Comparison of ENCODE assay signal across 9 mouse cellular contexts in the genomic region with DNA sequence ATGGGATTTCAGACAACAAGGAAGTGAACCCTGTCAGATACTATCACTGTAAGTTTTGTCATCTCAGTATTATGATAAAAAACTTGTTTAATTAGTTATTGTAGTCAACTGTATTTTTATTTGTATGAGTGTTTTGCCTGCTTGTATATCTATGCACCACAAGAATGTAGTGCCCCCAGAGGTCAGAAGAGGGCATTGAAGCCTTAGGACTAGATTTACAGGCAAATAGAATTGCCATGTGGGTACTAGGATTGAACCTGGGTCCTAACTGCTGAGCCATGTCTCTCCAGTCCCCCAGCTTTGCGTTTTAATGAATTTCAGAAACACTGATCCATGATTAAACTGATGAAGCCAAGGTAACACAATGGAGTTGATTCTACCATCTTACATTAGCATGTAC. TPM values are rescaled to one million over a fixed set of nuclear protein-coding genes. Genes with fewer than 3 reads are reported as not detected.
DNase-seq lines count a peak whose midpoint lies in the region; ATAC-seq and TF ChIP-seq lines count a peak whose summit lies in the region.
"Had no signal": no experiment of that assay in that cellular context is flagged by ENCODE, and none has a peak within 500 bp of the region (broad histone marks: within the 10 kb centered on the region; RNA-seq: fewer than 3 reads in every experiment).

No protein-coding gene starts in this region.

- peaks cover 16% of the 10 kb centered on the region for H3K36me3 ChIP-seq in midbrain, embryonic 11.5 days (ENCODE audit: control insufficient read depth, insufficient read depth, low read length)
- H3K36me3 ChIP-seq in midbrain, embryonic 15.5 days (replicated peaks): peaks cover 27% of the 10 kb centered on the region

- 45% methylated on average over 1 of the region's 1 CpGs for WGBS in cerebellum, adult 2 months
- 83% methylated on average over 1 of the region's 1 CpGs for WGBS in midbrain, embryonic 11.5 days
- 60% methylated on average over 1 of the region's 1 CpGs for WGBS in midbrain, embryonic 15.5 days

- peak; percentile 72 for ATAC-seq in midbrain, embryonic 11.5 days (ENCODE audit: low FRiP score)
- no peak for ATAC-seq in midbrain, embryonic 15.5 days (replicated peaks)
- ATAC-seq in inflammation-experienced regulatory T-cells, adult 6 months: peak; percentile 98

- H3K27ac ChIP-seq in cerebellum, adult 2 months (ENCODE audit: insufficient read depth, low read length): no peak overlapping the region
- H3K27ac ChIP-seq in midbrain, embryonic 11.5 days (ENCODE audit: low read depth, low read length): no peak overlapping the region
- no peak overlapping the region for H3K27ac ChIP-seq in midbrain, embryonic 15.5 days

- no peak overlapping the region for H3K4me2 ChIP-seq in midbrain, embryonic 11.5 days
- no peak overlapping the region for H3K4me2 ChIP-seq in midbrain, embryonic 15.5 days

- peak; percentile 37; the same call in 1 of the 2 replicates for TF ChIP-seq CTCF in cerebellum, adult 2 months (IDR thresholded peaks at IDR 0.05; ENCODE audit: borderline replicate concordance, insufficient read depth, low read depth, low read length)

- H3K27me3 ChIP-seq in cerebellum, adult 2 months (ENCODE audit: control insufficient read depth, insufficient read depth, low read length): no peaks in the 10 kb centered on the region
- H3K27me3 ChIP-seq in midbrain, embryonic 11.5 days (ENCODE audit: control insufficient read depth, insufficient read depth, low read length): no peaks in the 10 kb centered on the region
- no peaks in the 10 kb centered on the region for H3K27me3 ChIP-seq in midbrain, embryonic 15.5 days (replicated peaks)
- H3K27me3 ChIP-seq: megakaryocyte, embryonic 14.5 days had no signal

- no peaks in the 10 kb centered on the region for H3K4me1 ChIP-seq in cerebellum, adult 2 months (ENCODE audit: control insufficient read depth, insufficient read depth, low read length)
- no peaks in the 10 kb centered on the region for H3K4me1 ChIP-seq in midbrain, embryonic 11.5 days (ENCODE audit: control insufficient read depth, insufficient read depth, low read length)
- H3K4me1 ChIP-seq in midbrain, embryonic 15.5 days: peaks cover 6% of the 10 kb centered on the region

- no peak overlapping the region for H3K4me3 ChIP-seq in cerebellum, adult 2 months (replicated peaks; ENCODE audit: insufficient read depth, low read depth, low read length)
- H3K4me3 ChIP-seq in midbrain, embryonic 11.5 days (ENCODE audit: low read depth, low read length): no peak overlapping the region
- no peak overlapping the region for H3K4me3 ChIP-seq in midbrain, embryonic 15.5 days
- H3K4me3 ChIP-seq: megakaryocyte, embryonic 14.5 days had no signal

- TF ChIP-seq POLR2A in cerebellum, adult 2 months (IDR thresholded peaks at IDR 0.05; ENCODE audit: borderline replicate concordance, insufficient read depth, low read length): no peak

- DNase-seq in cerebellum, adult 2 months: peak in 1 of 2 experiments; percentile 21
- no peak for DNase-seq in cerebellum, adult 8-10 months
- DNase-seq in midbrain, embryonic 11.5 days (ENCODE audit: low spot score, missing footprints): peak; percentile 86
- DNase-seq in mesoderm, embryonic 11.5 days (ENCODE audit: low read depth, low spot score): peak; percentile 41
- no peak for DNase-seq in adrenal gland, postnatal 25 days
- DNase-seq in yolk sac, embryonic 10.5 days (ENCODE audit: low spot score): no peak

- no peak overlapping the region for H3K9ac ChIP-seq in midbrain, embryonic 11.5 days (ENCODE audit: low read length)
- no peak overlapping the region for H3K9ac ChIP-seq in midbrain, embryonic 15.5 days

- H3K9me3 ChIP-seq in midbrain, embryonic 11.5 days (ENCODE audit: control insufficient read depth, low read length): no peaks in the 10 kb centered on the region
- no peaks in the 10 kb centered on the region for H3K9me3 ChIP-seq in midbrain, embryonic 15.5 days
- H3K9me3 ChIP-seq: megakaryocyte, embryonic 14.5 days had no signal

RNA-seq across cellular contexts. Expression of gene Nup43, which starts 6.4 kb away (rescaled TPM):
- polyA plus RNA-seq in cerebellum, adult 2 months (2012; rRNA removed): 10.2 and 10.9 TPM in 2 replicates
- polyA plus RNA-seq in midbrain, embryonic 11.5 days (2014; fragmentation: Nextera tagmentation; extraction: Ambion mirVana): 60.0 and 67.5 TPM in 2 replicates
- 32.9 and 35.0 TPM in 2 replicates for polyA plus RNA-seq in midbrain, embryonic 15.5 days (2015; fragmentation: Nextera tagmentation; extraction: Ambion mirVana)
- 10 to 100 TPM; 25.7 to 33.5 (median 27.4) TPM for polyA plus RNA-seq in inflammation-experienced regulatory T-cells, adult 6 months (2017; shearing (Covaris generic))
- total RNA-seq in adrenal gland, postnatal 25 days (2021): 12.0 and 14.8 TPM in 2 replicates

RNA-seq across cellular contexts. Expression of gene Pcmt1, which starts 7.3 kb away (rescaled TPM):
- 146 and 151 TPM in 2 replicates for polyA plus RNA-seq in cerebellum, adult 2 months (2012; rRNA removed)
- polyA plus RNA-seq in midbrain, embryonic 11.5 days (2014; fragmentation: Nextera tagmentation; extraction: Ambion mirVana): 154 and 159 TPM in 2 replicates
- polyA plus RNA-seq in midbrain, embryonic 15.5 days (2015; fragmentation: Nextera tagmentation; extraction: Ambion mirVana): 155 and 156 TPM in 2 replicates
- polyA plus RNA-seq in inflammation-experienced regulatory T-cells, adult 6 months (2017; shearing (Covaris generic)): 100 to 1,000 TPM in 2 of 3 experiments, 10 to 100 TPM in 1; 96.8 to 153 (median 100) TPM
- 66.2 and 75.9 TPM in 2 replicates for total RNA-seq in adrenal gland, postnatal 25 days (2021)

RNA-seq across cellular contexts. Expression of gene Lats1, which starts 7.3 kb away (rescaled TPM):
- polyA plus RNA-seq in cerebellum, adult 2 months (2012; rRNA removed): 20.5 and 22.2 TPM in 2 replicates
- polyA plus RNA-seq in midbrain, embryonic 11.5 days (2014; fragmentation: Nextera tagmentation; extraction: Ambion mirVana): 14.4 and 15.4 TPM in 2 replicates
- 10.2 and 10.4 TPM in 2 replicates for polyA plus RNA-seq in midbrain, embryonic 15.5 days (2015; fragmentation: Nextera tagmentation; extraction: Ambion mirVana)
- 1 to 10 TPM; 6.0 to 8.5 (median 6.1) TPM for polyA plus RNA-seq in inflammation-experienced regulatory T-cells, adult 6 months (2017; shearing (Covaris generic))
- 57.5 and 59.5 TPM in 2 replicates for total RNA-seq in adrenal gland, postnatal 25 days (2021)

RNA-seq across cellular contexts. Expression of gene Katna1, which starts 52.1 kb away (rescaled TPM):
- polyA plus RNA-seq in cerebellum, adult 2 months (2012; rRNA removed): 12.5 and 13.8 TPM in 2 replicates
- polyA plus RNA-seq in midbrain, embryonic 11.5 days (2014; fragmentation: Nextera tagmentation; extraction: Ambion mirVana): 73.1 and 73.8 TPM in 2 replicates
- polyA plus RNA-seq in midbrain, embryonic 15.5 days (2015; fragmentation: Nextera tagmentation; extraction: Ambion mirVana): 29.7 TPM in 2 replicates
- polyA plus RNA-seq in inflammation-experienced regulatory T-cells, adult 6 months (2017; shearing (Covaris generic)): 100 to 1,000 TPM in 1 of 3 experiments, 10 to 100 TPM in 2; 73.9 to 103 (median 83.1) TPM
- 35.2 and 36.7 TPM in 2 replicates for total RNA-seq in adrenal gland, postnatal 25 days (2021)

Comparison
In these comparisons a context has a peak if more than half of its experiments do, and no peak if none do; other contexts are left out.
1. DNase-seq: peak in midbrain, embryonic 11.5 days (single experiment) and mesoderm, embryonic 11.5 days (single experiment); none in cerebellum, adult 8-10 months (single experiment), adrenal gland, postnatal 25 days (single experiment) and yolk sac, embryonic 10.5 days (single experiment).